Mouse (Mus musculus): Measurements from ENCODE around the gene Brd1. TPM values are rescaled to one million over a fixed set of nuclear protein-coding genes. Genes with fewer than 3 reads are reported as not detected.

Brd1 gene
- polyA plus RNA-seq, 2 experiments, result 24.9 to 28.2 TPM

DNA sequence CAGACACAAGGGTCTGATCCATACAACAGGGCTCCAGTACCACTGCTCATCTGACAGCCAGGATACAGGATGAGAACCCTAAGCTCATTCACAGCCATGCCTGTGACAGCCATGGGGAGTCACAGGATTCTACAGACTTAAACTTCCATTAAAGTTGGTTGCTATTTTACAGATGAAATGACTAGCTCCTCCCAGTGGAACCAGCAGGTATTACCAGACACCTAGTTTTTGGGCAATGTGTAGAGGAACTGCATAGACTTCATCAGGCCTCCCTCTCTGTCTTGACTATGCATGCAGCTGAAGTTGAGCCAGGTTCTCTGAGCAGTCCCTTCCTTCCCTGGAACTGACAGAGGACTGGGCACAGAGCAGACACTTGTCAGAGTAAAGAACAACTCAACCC is 17.7 kb downstream of the Brd1 start:
- ATAC-seq (ENCODE audit: low FRiP score, low read depth) (no peak), DNase-seq (ENCODE audit: low spot score) (peak; percentile 23)
- Histone ChIP-seq H3K9ac (ENCODE audit: low read depth, low read length, severe bottlenecking) (no peak overlapping the region), H3K4me1 (ENCODE audit: control insufficient read depth, insufficient read depth, low read length) (no peaks in the 10 kb centered on the region), H3K36me3 (ENCODE audit: control insufficient read depth, insufficient read depth, low read length) (peaks cover 93% of the 10 kb centered on the region), H3K27ac (replicated peaks; ENCODE audit: low read depth, low read length) (no peak overlapping the region), H3K4me2 (replicated peaks; ENCODE audit: low read depth, low read length, severe bottlenecking) (no peak overlapping the region), H3K27me3 (ENCODE audit: control insufficient read depth, insufficient read depth, low read length) (no peaks in the 10 kb centered on the region), H3K4me3 (replicated peaks; ENCODE audit: low read length) (no peak overlapping the region), H3K9me3 (ENCODE audit: control insufficient read depth, low read length) (no peaks in the 10 kb centered on the region)
- no peak for TF ChIP-seq POLR2A (IDR thresholded peaks at IDR 0.05; ENCODE audit: borderline replicate concordance, extremely low read depth, insufficient read depth, insufficient read length)

DNA sequence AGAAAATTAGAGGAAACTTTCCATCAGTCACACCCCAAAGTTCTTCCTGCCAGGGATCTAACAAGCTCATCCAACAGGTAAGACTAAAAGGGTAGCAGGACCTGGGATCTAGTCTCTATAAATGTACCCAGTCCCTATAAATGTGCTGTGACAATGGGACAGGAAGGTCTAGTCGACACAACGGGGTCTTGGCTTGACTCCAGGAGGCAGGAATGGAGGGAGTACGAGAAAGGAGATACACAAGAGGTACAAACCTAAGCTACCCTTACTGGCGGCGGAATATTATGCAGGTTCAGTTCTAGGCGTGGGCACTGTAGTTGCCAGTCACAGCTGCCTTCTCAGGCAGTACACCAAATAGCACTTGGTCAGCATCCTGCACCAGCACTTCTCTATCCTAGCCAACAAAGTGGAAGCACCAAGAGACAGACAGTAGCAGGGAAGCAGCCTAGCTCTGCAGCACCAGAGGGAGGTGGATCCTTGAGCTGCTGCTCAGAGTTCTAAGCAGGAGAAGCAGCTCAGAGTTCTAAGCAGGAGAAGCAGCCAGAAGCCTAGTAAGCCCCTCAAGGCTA is 19.9 kb downstream of the Brd1 start:
- H3K27me3 ChIP-seq (ENCODE audit: control insufficient read depth, insufficient read depth, low read length), result no peaks in the 10 kb centered on the region
- no peak overlapping the region for H3K9ac ChIP-seq (ENCODE audit: low read depth, low read length, severe bottlenecking)
- no peak overlapping the region for H3K27ac ChIP-seq (replicated peaks; ENCODE audit: low read depth, low read length)
- no peaks in the 10 kb centered on the region for H3K4me1 ChIP-seq (ENCODE audit: control insufficient read depth, insufficient read depth, low read length)
- DNase-seq (ENCODE audit: low spot score) (no peak), ATAC-seq (ENCODE audit: low FRiP score, low read depth) (no peak)
- H3K36me3 ChIP-seq (ENCODE audit: control insufficient read depth, insufficient read depth, low read length), result peaks cover 99% of the 10 kb centered on the region
- 85% methylated on average over 6 of the region's 6 CpGs for WGBS
- H3K9me3 ChIP-seq (ENCODE audit: control insufficient read depth, low read length), result no peaks in the 10 kb centered on the region
- H3K4me2 ChIP-seq (replicated peaks; ENCODE audit: low read depth, low read length, severe bottlenecking), result no peak overlapping the region
- no peak for TF ChIP-seq POLR2A (IDR thresholded peaks at IDR 0.05; ENCODE audit: borderline replicate concordance, extremely low read depth, insufficient read depth, insufficient read length)
- H3K4me3 ChIP-seq (replicated peaks; ENCODE audit: low read length), result no peak overlapping the region

DNA sequence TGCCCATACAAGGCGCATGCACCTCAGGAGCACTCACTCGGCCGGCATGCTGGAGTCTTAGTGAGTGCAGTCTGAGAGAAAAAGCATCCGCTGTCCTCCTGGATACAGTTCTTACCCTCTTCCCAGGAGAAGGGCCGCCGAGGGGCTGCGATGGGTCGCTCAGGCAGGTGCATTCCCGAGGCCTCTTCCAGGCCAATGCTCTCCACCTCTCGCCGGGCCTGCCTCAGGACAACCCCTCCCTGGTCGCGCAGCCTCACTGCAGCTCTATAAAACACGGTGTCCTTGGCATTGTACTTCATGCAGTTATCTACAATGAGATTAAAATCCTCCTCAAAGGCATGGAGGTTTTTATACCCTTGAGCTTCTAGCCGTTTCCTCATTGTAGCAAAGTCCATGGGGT is 21.5 kb downstream of the Brd1 start:
- no peak overlapping the region for H3K4me3 ChIP-seq (replicated peaks; ENCODE audit: low read length)
- no peak overlapping the region for H3K4me2 ChIP-seq (replicated peaks; ENCODE audit: low read depth, low read length, severe bottlenecking)
- H3K27ac ChIP-seq (replicated peaks; ENCODE audit: low read depth, low read length), result no peak overlapping the region
- no peaks in the 10 kb centered on the region for H3K27me3 ChIP-seq (ENCODE audit: control insufficient read depth, insufficient read depth, low read length)
- H3K4me1 ChIP-seq (ENCODE audit: control insufficient read depth, insufficient read depth, low read length), result no peaks in the 10 kb centered on the region
- WGBS, result 93% methylated on average over 15 of the region's 15 CpGs
- DNase-seq (ENCODE audit: low spot score) (no peak), ATAC-seq (ENCODE audit: low FRiP score, low read depth) (no peak)
- H3K9ac ChIP-seq (ENCODE audit: low read depth, low read length, severe bottlenecking), result no peak overlapping the region
- TF ChIP-seq POLR2A (IDR thresholded peaks at IDR 0.05; ENCODE audit: borderline replicate concordance, extremely low read depth, insufficient read depth, insufficient read length), result no peak
- no peaks in the 10 kb centered on the region for H3K9me3 ChIP-seq (ENCODE audit: control insufficient read depth, low read length)
- peaks cover 100% of the 10 kb centered on the region for H3K36me3 ChIP-seq (ENCODE audit: control insufficient read depth, insufficient read depth, low read length)

DNA sequence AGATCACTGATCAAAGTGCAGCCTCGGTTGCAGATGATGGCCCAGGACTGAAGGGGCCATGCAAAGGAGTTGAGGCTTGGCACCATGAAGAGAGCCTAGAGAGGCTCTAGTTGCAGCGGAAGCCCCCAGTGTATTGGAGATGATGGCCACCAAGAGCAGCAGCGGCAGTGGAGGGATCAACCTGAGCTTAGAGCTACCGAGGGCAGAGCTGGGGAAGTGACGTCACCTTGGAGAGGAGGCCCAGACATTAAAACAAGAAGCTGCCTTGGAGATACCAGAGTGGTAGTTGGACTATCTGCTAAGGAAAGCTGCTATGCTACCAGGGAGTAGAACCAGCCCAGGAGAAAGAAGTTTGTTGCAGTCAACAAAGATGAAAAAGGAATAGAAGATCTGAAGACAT is 24.2 kb downstream of the Brd1 start:
- H3K36me3 ChIP-seq (ENCODE audit: control insufficient read depth, insufficient read depth, low read length), result peaks cover 100% of the 10 kb centered on the region
- H3K4me2 ChIP-seq (replicated peaks; ENCODE audit: low read depth, low read length, severe bottlenecking), result no peak overlapping the region
- no peak overlapping the region for H3K27ac ChIP-seq (replicated peaks; ENCODE audit: low read depth, low read length)
- H3K9me3 ChIP-seq (ENCODE audit: control insufficient read depth, low read length), result no peaks in the 10 kb centered on the region
- TF ChIP-seq POLR2A (IDR thresholded peaks at IDR 0.05; ENCODE audit: borderline replicate concordance, extremely low read depth, insufficient read depth, insufficient read length), result no peak
- WGBS, result 87% methylated on average over 5 of the region's 5 CpGs
- no peaks in the 10 kb centered on the region for H3K4me1 ChIP-seq (ENCODE audit: control insufficient read depth, insufficient read depth, low read length)
- no peaks in the 10 kb centered on the region for H3K27me3 ChIP-seq (ENCODE audit: control insufficient read depth, insufficient read depth, low read length)
- ATAC-seq (ENCODE audit: low FRiP score, low read depth) (no peak), DNase-seq (ENCODE audit: low spot score) (no peak)
- H3K9ac ChIP-seq (ENCODE audit: low read depth, low read length, severe bottlenecking), result no peak overlapping the region
- no peak overlapping the region for H3K4me3 ChIP-seq (replicated peaks; ENCODE audit: low read length)

DNA sequence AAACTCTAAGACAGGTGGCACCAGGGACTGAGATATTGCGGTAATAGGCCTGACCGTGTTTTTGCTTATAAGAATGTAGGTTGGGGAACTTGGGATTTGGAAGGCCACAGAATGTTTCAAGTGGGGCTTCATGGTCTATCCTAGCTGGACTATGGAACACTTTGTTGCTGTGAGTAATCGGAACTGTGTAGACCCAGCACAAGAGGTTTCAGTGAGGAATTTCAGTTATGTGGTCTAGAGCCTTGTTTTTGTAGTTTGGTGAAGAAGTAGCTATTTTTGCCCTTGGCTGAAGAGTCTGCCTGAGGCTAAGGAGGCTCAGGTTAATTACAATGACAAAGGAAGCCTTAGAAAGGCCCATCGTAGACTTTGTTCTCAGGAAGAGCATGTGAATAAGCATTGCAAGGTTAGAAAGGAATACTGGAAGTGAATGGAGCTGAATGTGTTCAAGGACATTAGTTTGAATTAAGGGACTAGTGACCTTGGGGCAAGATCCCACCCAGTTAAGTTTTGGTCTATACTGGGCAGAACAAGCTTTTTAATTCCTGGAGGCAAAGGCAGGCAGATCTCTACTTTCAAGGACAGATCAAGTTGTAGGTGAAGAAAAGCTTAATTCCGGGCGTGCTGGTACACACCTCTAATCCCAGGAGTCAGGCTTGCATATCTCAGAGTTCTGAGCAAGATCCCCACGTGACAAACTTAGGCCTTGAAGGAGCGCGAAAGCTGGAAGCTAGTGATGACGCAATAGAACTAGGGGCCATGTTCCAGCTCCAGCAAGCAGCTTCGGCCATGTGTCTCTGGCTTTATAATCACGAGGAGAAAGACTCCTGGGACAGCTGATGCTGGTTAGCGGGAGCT is 25.1 kb downstream of the Brd1 start:
- Histone ChIP-seq H3K4me1 (ENCODE audit: control insufficient read depth, insufficient read depth, low read length) (no peaks in the 10 kb centered on the region), H3K4me2 (replicated peaks; ENCODE audit: low read depth, low read length, severe bottlenecking) (no peak overlapping the region)

More for the DNA sequence above, 25.1 kb downstream of the Brd1 start:
- H3K27me3 ChIP-seq (ENCODE audit: control insufficient read depth, insufficient read depth, low read length), result no peaks in the 10 kb centered on the region
- DNase-seq (ENCODE audit: low spot score) (no peak), ATAC-seq (ENCODE audit: low FRiP score, low read depth) (no peak)
- no peaks in the 10 kb centered on the region for H3K9me3 ChIP-seq (ENCODE audit: control insufficient read depth, low read length)
- peaks cover 99% of the 10 kb centered on the region for H3K36me3 ChIP-seq (ENCODE audit: control insufficient read depth, insufficient read depth, low read length)
- TF ChIP-seq POLR2A (IDR thresholded peaks at IDR 0.05; ENCODE audit: borderline replicate concordance, extremely low read depth, insufficient read depth, insufficient read length), result no peak
- H3K9ac ChIP-seq (ENCODE audit: low read depth, low read length, severe bottlenecking), result no peak overlapping the region
- H3K4me3 ChIP-seq (replicated peaks; ENCODE audit: low read length), result no peak overlapping the region
- H3K27ac ChIP-seq (replicated peaks; ENCODE audit: low read depth, low read length), result no peak overlapping the region
- WGBS, result 87% methylated on average over 13 of the region's 13 CpGs

Data from limb, embryonic 14.5 days (tissue).